ENCODE assay signal across 10 mouse cellular contexts in genomic region chr13:35743196-35743595, GRCm38 (mm10).
A peak's percentile ranks its signal among the peaks of the same experiment; 100 is the strongest.
DNase-seq lines count a peak whose midpoint lies in the region; ATAC-seq and TF ChIP-seq lines count a peak whose summit lies in the region.
"Had no signal": no experiment of that assay in that cellular context is flagged by ENCODE, and none has a peak within 500 bp of the region (broad histone marks: within the 10 kb centered on the region; RNA-seq: fewer than 3 reads in every experiment).

No protein-coding gene starts in this region.

- H3K27ac ChIP-seq in kidney, postnatal 0 days: no peak overlapping the region
- H3K27ac ChIP-seq in forebrain, embryonic 10.5 days: no peak overlapping the region
- H3K27ac ChIP-seq in limb, embryonic 11.5 days (replicated peaks; ENCODE audit: low read depth, low read length): no peak overlapping the region
- no peak overlapping the region for H3K27ac ChIP-seq in neural tube, embryonic 12.5 days

- H3K4me2 ChIP-seq in kidney, postnatal 0 days (ENCODE audit: low read length): peak overlapping the region; percentile 93
- H3K4me2 ChIP-seq in limb, embryonic 11.5 days (ENCODE audit: low read depth, severe bottlenecking): peak overlapping the region; percentile 64; the same call in 1 of the 2 replicates
- H3K4me2 ChIP-seq in neural tube, embryonic 12.5 days (replicated peaks): peak overlapping the region; percentile 75

- H3K4me3 ChIP-seq in kidney, postnatal 0 days (replicated peaks; ENCODE audit: low read depth, low read length): peak overlapping the region; percentile 99; the same call in 1 of the 2 replicates
- H3K4me3 ChIP-seq in forebrain, embryonic 10.5 days: peak overlapping the region; percentile 92
- H3K4me3 ChIP-seq in limb, embryonic 11.5 days (ENCODE audit: low read depth, low read length): no peak overlapping the region
- no peak overlapping the region for H3K4me3 ChIP-seq in neural tube, embryonic 12.5 days

- 50% methylated on average over 1 of the region's 1 CpGs for WGBS in kidney, postnatal 0 days
- WGBS in forebrain, embryonic 10.5 days: 54% methylated on average over 1 of the region's 1 CpGs
- 72% methylated on average over 1 of the region's 1 CpGs for WGBS in limb, embryonic 11.5 days
- WGBS in neural tube, embryonic 12.5 days: 70% methylated on average over 1 of the region's 1 CpGs

- TF ChIP-seq CTCF in kidney, postnatal 0 days (IDR thresholded peaks at IDR 0.05; ENCODE audit: low read depth): no peak

- peaks cover 8% of the 10 kb centered on the region; the same call in 1 of the 2 replicates for H3K9me3 ChIP-seq in kidney, postnatal 0 days (replicated peaks; ENCODE audit: low read length)
- peaks cover 29% of the 10 kb centered on the region for H3K9me3 ChIP-seq in forebrain, embryonic 10.5 days
- peaks cover 2% of the 10 kb centered on the region; the same call in 1 of the 2 replicates for H3K9me3 ChIP-seq in limb, embryonic 11.5 days (ENCODE audit: control insufficient read depth, low read length)
- H3K9me3 ChIP-seq in neural tube, embryonic 12.5 days: peaks cover 16% of the 10 kb centered on the region

- no peaks in the 10 kb centered on the region for H3K36me3 ChIP-seq in kidney, postnatal 0 days (ENCODE audit: insufficient read depth, low read length)
- peaks cover 27% of the 10 kb centered on the region for H3K36me3 ChIP-seq in forebrain, embryonic 10.5 days (replicated peaks)
- H3K36me3 ChIP-seq in limb, embryonic 11.5 days (ENCODE audit: control insufficient read depth, insufficient read depth, low read length): no peaks in the 10 kb centered on the region; the same call in 1 of the 2 replicates
- no peaks in the 10 kb centered on the region for H3K36me3 ChIP-seq in neural tube, embryonic 12.5 days

- no peak for DNase-seq in kidney, postnatal 0 days (ENCODE audit: low spot score)
- no peak for DNase-seq in kidney, postnatal 25 days
- no peak for DNase-seq in forebrain, embryonic 10.5 days (ENCODE audit: extremely low spot score, low spot score)
- DNase-seq in limb, embryonic 11.5 days (ENCODE audit: low spot score): no peak
- DNase-seq in c-Kit-positive CD71-positive TER-119-positive erythroid progenitor cells, embryonic 14.5 days (ENCODE audit: low spot score): no peak
- DNase-seq in natural killer cell, adult 2 months (ENCODE audit: low spot score in 2 of 2): no peak
- no peak for DNase-seq in spleen, adult 18-20 months
- DNase-seq: cerebellum, adult 8-10 months; kidney, adult 18-20 months had no signal

- H3K9ac ChIP-seq in kidney, postnatal 0 days (ENCODE audit: low read depth, low read length): no peak overlapping the region
- H3K9ac ChIP-seq in limb, embryonic 11.5 days (ENCODE audit: low read length): no peak overlapping the region
- H3K9ac ChIP-seq in neural tube, embryonic 12.5 days: no peak overlapping the region

- H3K4me1 ChIP-seq in kidney, postnatal 0 days (replicated peaks; ENCODE audit: insufficient read depth, low read length): peaks cover 9% of the 10 kb centered on the region; the same call in 1 of the 2 replicates
- H3K4me1 ChIP-seq in forebrain, embryonic 10.5 days: peaks cover 24% of the 10 kb centered on the region
- H3K4me1 ChIP-seq in limb, embryonic 11.5 days (ENCODE audit: control insufficient read depth, insufficient read depth, low read length): peaks cover 6% of the 10 kb centered on the region; the same call in 1 of the 2 replicates
- peaks cover 8% of the 10 kb centered on the region; the same call in 1 of the 2 replicates for H3K4me1 ChIP-seq in neural tube, embryonic 12.5 days

- no peak for ATAC-seq in kidney, postnatal 0 days (replicated peaks; ENCODE audit: low FRiP score, low read depth)
- ATAC-seq in limb, embryonic 11.5 days (ENCODE audit: insufficient number of reproducible peaks, low FRiP score, low TSS enrichment, low read depth): no peak
- no peak for ATAC-seq in neural tube, embryonic 12.5 days (ENCODE audit: low FRiP score, low read depth)

- H3K27me3 ChIP-seq in kidney, postnatal 0 days (ENCODE audit: insufficient read depth, low read length): no peaks in the 10 kb centered on the region
- H3K27me3 ChIP-seq in forebrain, embryonic 10.5 days (ENCODE audit: poor library complexity, severe bottlenecking): peaks cover 27% of the 10 kb centered on the region
- H3K27me3 ChIP-seq in limb, embryonic 11.5 days (ENCODE audit: control insufficient read depth, insufficient read depth, low read length): peaks cover 15% of the 10 kb centered on the region
- H3K27me3 ChIP-seq in neural tube, embryonic 12.5 days (replicated peaks): peaks cover 27% of the 10 kb centered on the region

Comparison
In these comparisons a context has a peak if more than half of its experiments do, and no peak if none do; other contexts are left out.
1. H3K4me3 ChIP-seq: peak in kidney, postnatal 0 days (single experiment) and forebrain, embryonic 10.5 days (single experiment); none in limb, embryonic 11.5 days (single experiment) and neural tube, embryonic 12.5 days (single experiment).
2. Peak in every context shown above with its lines, with median percentiles within 50 percentile points of each other: H3K4me2 ChIP-seq.